Mouse (Mus musculus) forebrain, embryonic 11.5 days (tissue): ENCODE measurements around the gene Zfp366. TPM values are rescaled to one million over a fixed set of nuclear protein-coding genes. Genes with fewer than 3 reads are reported as not detected.

Experiments used
- ATAC-seq: fragments of 200-750 bp; cut with Nextera tagmentation; replicated peaks from 2 replicates; pipeline ENCODE4 v1.8.0; 2017; ENCODE audit warnings: moderate TSS enrichment; ENCODE audit not compliant: low FRiP score
- DNase-seq: peaks from one replicate; pipeline ENCODE4 v3.0.0-alpha.2; 2017; ENCODE audit warnings: low spot score
- H3K27ac ChIP-seq: fragments of 300-500 bp; sonication (generic); 2 replicates; pipeline ENCODE4 v1.5.1; 2014; ENCODE audit warnings: low read depth, low read length
- H3K27me3 ChIP-seq: fragments of 300-500 bp; sonication (generic); 2 replicates; pipeline ENCODE4 v1.6.1; 2014; ENCODE audit warnings: mild to moderate bottlenecking, low read length, mixed read lengths; ENCODE audit not compliant: control insufficient read depth, insufficient read depth
- H3K36me3 ChIP-seq: fragments of 300-500 bp; sonication (generic); 2 replicates; pipeline ENCODE4 v1.6.1; 2014; ENCODE audit warnings: mild to moderate bottlenecking, low read length, moderate library complexity, mixed read lengths; ENCODE audit not compliant: control insufficient read depth, insufficient read depth
- H3K4me1 ChIP-seq: fragments of 300-500 bp; sonication (generic); replicated peaks from 2 replicates; pipeline ENCODE4 v1.6.1; 2014; ENCODE audit warnings: low read length, mixed read lengths; ENCODE audit not compliant: control insufficient read depth, insufficient read depth
- H3K4me2 ChIP-seq: fragments of 300-500 bp; sonication (generic); 2 replicates; pipeline ENCODE4 v1.6.1; 2014; ENCODE audit warnings: low read depth, mild to moderate bottlenecking, low read length, moderate library complexity, mixed read lengths; ENCODE audit not compliant: severe bottlenecking
- H3K4me3 ChIP-seq: fragments of 300-500 bp; sonication (generic); 2 replicates; pipeline ENCODE4 v1.5.1; 2014; ENCODE audit warnings: low read depth, low read length
- H3K9ac ChIP-seq: fragments of 300-500 bp; sonication (generic); 2 replicates; pipeline ENCODE4 v1.6.1; 2014; ENCODE audit warnings: low read length
- H3K9me3 ChIP-seq: fragments of 300-500 bp; sonication (generic); 2 replicates; pipeline ENCODE4 v1.6.1; 2016; ENCODE audit warnings: low read length, mixed read lengths; ENCODE audit not compliant: control insufficient read depth
- WGBS: fragments of 180-500 bp; shearing (Covaris S2); extraction: QIAGEN DNeasy Blood & Tissue Kit; methylation state at CpG from one replicate; pipeline ENCODE4 v1.1.7; 2014; 5-methylcytosine and 5-hydroxymethylcytosine counted together
- polyA plus RNA-seq: library from polyadenylated mRNA; unstranded; fragments of >200 nt; fragmentation: Nextera tagmentation; extraction: Ambion mirVana; gene quantifications from 2 replicates; pipeline ENCODE4 v1.2.1, GENCODE M21; 2014

The Zfp366 gene
- polyA plus RNA-seq, 1 experiment from 2014 or later: 0.72 TPM

GRCm38 (mm10) chr13:99227456-99228250 lies 43.0 kb downstream of the Zfp366 start:
- no peaks in the 10 kb centered on the region for H3K9me3 ChIP-seq
- no peaks in the 10 kb centered on the region for H3K4me1 ChIP-seq
- H3K9ac ChIP-seq: no peak overlapping the region
- H3K4me2 ChIP-seq: no peak overlapping the region
- H3K36me3 ChIP-seq: no peaks in the 10 kb centered on the region
- no peak overlapping the region for H3K27ac ChIP-seq
- whole genome bisulfite sequencing: 92% methylated on average over 16 of the region's 16 CpGs
- H3K4me3 ChIP-seq: no peak overlapping the region
- DNase-seq (no peak), ATAC-seq (no peak)
- H3K27me3 ChIP-seq: no peaks in the 10 kb centered on the region

GRCm38 (mm10) chr13:99228821-99229570 lies 44.4 kb downstream of the Zfp366 start:
- Histone ChIP-seq H3K4me3 (no peak overlapping the region), H3K27me3 (no peaks in the 10 kb centered on the region), H3K4me1 (no peaks in the 10 kb centered on the region), H3K9me3 (no peaks in the 10 kb centered on the region), H3K27ac (no peak overlapping the region), H3K9ac (no peak overlapping the region), H3K36me3 (no peaks in the 10 kb centered on the region), H3K4me2 (no peak overlapping the region)
- 94% methylated on average over 35 of the region's 35 CpGs for WGBS
- DNase-seq: no peak
- no peak for ATAC-seq

GRCm38 (mm10) chr13:99229641-99230494 lies 45.2 kb downstream of the Zfp366 start:
- H3K9ac ChIP-seq: no peak overlapping the region
- no peak overlapping the region for H3K4me3 ChIP-seq
- DNase-seq: no peak
- H3K9me3 ChIP-seq: no peaks in the 10 kb centered on the region
- H3K27ac ChIP-seq: no peak overlapping the region
- H3K4me2 ChIP-seq: no peak overlapping the region
- WGBS: 78% methylated on average over 9 of the region's 9 CpGs
- no peaks in the 10 kb centered on the region for H3K27me3 ChIP-seq
- H3K36me3 ChIP-seq: no peaks in the 10 kb centered on the region
- no peaks in the 10 kb centered on the region for H3K4me1 ChIP-seq
- no peak for ATAC-seq

GRCm38 (mm10) chr13:99230495-99230868 lies 45.9 kb downstream of the Zfp366 start:
- DNase-seq (no peak), ATAC-seq (no peak)
- no peaks in the 10 kb centered on the region for H3K36me3 ChIP-seq
- no peak overlapping the region for H3K27ac ChIP-seq
- no peak overlapping the region for H3K9ac ChIP-seq
- H3K4me2 ChIP-seq: no peak overlapping the region
- WGBS: 30% methylated on average over 3 of the region's 3 CpGs
- H3K9me3 ChIP-seq: no peaks in the 10 kb centered on the region
- H3K4me3 ChIP-seq: no peak overlapping the region
- no peaks in the 10 kb centered on the region for H3K4me1 ChIP-seq
- no peaks in the 10 kb centered on the region for H3K27me3 ChIP-seq

GRCm38 (mm10) chr13:99233333-99233732 lies 48.7 kb downstream of the Zfp366 start:
- ATAC-seq: no peak

GRCm38 (mm10) chr13:99233956-99234355 lies 49.3 kb downstream of the Zfp366 start:
- Histone ChIP-seq H3K36me3 (no peaks in the 10 kb centered on the region), H3K9me3 (no peaks in the 10 kb centered on the region), H3K27me3 (no peaks in the 10 kb centered on the region), H3K4me2 (no peak overlapping the region), H3K27ac (no peak overlapping the region), H3K4me3 (no peak overlapping the region), H3K4me1 (no peaks in the 10 kb centered on the region; the same call in 1 of the 2 replicates), H3K9ac (no peak overlapping the region)
- no peak for DNase-seq
- 85% methylated on average over 10 of the region's 10 CpGs for WGBS
- no peak for ATAC-seq

More at GRCm38 (mm10) chr13:99233333-99233732, 48.7 kb downstream of the Zfp366 start:
- WGBS: 86% methylated on average over 3 of the region's 3 CpGs
- Histone ChIP-seq H3K9ac (no peak overlapping the region), H3K36me3 (no peaks in the 10 kb centered on the region), H3K27ac (no peak overlapping the region), H3K4me1 (no peaks in the 10 kb centered on the region), H3K9me3 (no peaks in the 10 kb centered on the region), H3K4me2 (no peak overlapping the region), H3K4me3 (no peak overlapping the region), H3K27me3 (no peaks in the 10 kb centered on the region)
- no peak for DNase-seq

- Histone ChIP-seq H3K4me1 (peaks cover 4% of the 10 kb centered on the region; the same call in 1 of the 2 replicates), H3K27me3 (no peaks in the 10 kb centered on the region), H3K9me3 (no peaks in the 10 kb centered on the region), H3K36me3 (no peaks in the 10 kb centered on the region), H3K9ac (no peak overlapping the region), H3K4me2 (no peak overlapping the region), H3K4me3 (no peak overlapping the region), H3K27ac (no peak overlapping the region)
- ATAC-seq (no peak), DNase-seq (no peak)
- 83% methylated on average over 20 of the region's 20 CpGs for WGBS
Measured at GRCm38 (mm10) chr13:99235428-99236210, 51.0 kb downstream of the Zfp366 start.

GRCm38 (mm10) chr13:99236222-99236621 lies 51.6 kb downstream of the Zfp366 start:
- no peak overlapping the region for H3K4me3 ChIP-seq
- no peak overlapping the region for H3K9ac ChIP-seq
- no peaks in the 10 kb centered on the region for H3K9me3 ChIP-seq
- DNase-seq (no peak), ATAC-seq (no peak)
- no peaks in the 10 kb centered on the region for H3K27me3 ChIP-seq
- peaks cover 6% of the 10 kb centered on the region; the same call in 1 of the 2 replicates for H3K4me1 ChIP-seq
- no peak overlapping the region for H3K27ac ChIP-seq
- no peak overlapping the region for H3K4me2 ChIP-seq
- H3K36me3 ChIP-seq: no peaks in the 10 kb centered on the region
- WGBS: 91% methylated on average over 2 of the region's 2 CpGs
